Mouse (Mus musculus) adrenal gland, adult (tissue): ENCODE measurements around the gene Cpm.
"Not testable (repeated sequence)": the region's sequence is repeated elsewhere in the genome, so short reads cannot be mapped to it uniquely, and the experiment has no call there.

Experiments used
- DNase-seq, 2 experiments: peaks; one replicate each; pipeline ENCODE4 v3.0.0; 2022 to 2023; ENCODE audit warnings: low spot score in 1 of 2; ENCODE audit not compliant: inconsistent age in 2 of 2

Cpm gene

GRCm38 (mm10) chr10:117629169-117629971 lies at the start of gene Cpm:
Gene Cpm, plus strand, starts transcription at chr10:117629500.
- peak; percentile 91 to 97 for DNase-seq

- no peak for DNase-seq
Observed at GRCm38 (mm10) chr10:117579771-117580284, 49.5 kb upstream of the Cpm start.

GRCm38 (mm10) chr10:117580405-117580804 lies 48.9 kb upstream of the Cpm start:
- no peak for DNase-seq

- no peak for DNase-seq
Observed at GRCm38 (mm10) chr10:117581007-117581752, 48.1 kb upstream of the Cpm start.

- DNase-seq: no peak
Observed at GRCm38 (mm10) chr10:117581753-117582062, 47.6 kb upstream of the Cpm start.

GRCm38 (mm10) chr10:117583155-117584061 lies 45.9 kb upstream of the Cpm start:
- no peak for DNase-seq

GRCm38 (mm10) chr10:117584102-117584501 lies 45.2 kb upstream of the Cpm start:
- DNase-seq: no peak

- no peak for DNase-seq
Observed at GRCm38 (mm10) chr10:117584566-117585515, 44.5 kb upstream of the Cpm start.

- no peak for DNase-seq
Observed at GRCm38 (mm10) chr10:117585600-117586299, 43.5 kb upstream of the Cpm start.

GRCm38 (mm10) chr10:117586859-117587258 lies 42.4 kb upstream of the Cpm start:
- no peak for DNase-seq

- DNase-seq: no peak
Observed at GRCm38 (mm10) chr10:117587335-117587734, 42.0 kb upstream of the Cpm start.

GRCm38 (mm10) chr10:117588416-117589143 lies 40.7 kb upstream of the Cpm start:
- not testable (repeated sequence) for DNase-seq

GRCm38 (mm10) chr10:117589144-117589940 lies 40.0 kb upstream of the Cpm start:
- no peak for DNase-seq

GRCm38 (mm10) chr10:117590331-117591301 lies 38.7 kb upstream of the Cpm start:
- DNase-seq: no peak

- no peak for DNase-seq
Observed at GRCm38 (mm10) chr10:117591766-117592165, 37.5 kb upstream of the Cpm start.

- DNase-seq: no peak
Observed at GRCm38 (mm10) chr10:117592306-117593040, 36.8 kb upstream of the Cpm start.
